Mouse (Mus musculus) thymus, postnatal 10 days (tissue): Measurements from ENCODE around the gene Vamp2.
A peak's percentile ranks its signal among the peaks of the same experiment; 100 is the strongest.

Experiments used
- DNase-seq, 2 experiments: peaks; one replicate each; pipeline ENCODE4 v3.0.0; 2021; ENCODE audit warnings: low spot score in 2 of 2

Vamp2 gene

DNA sequence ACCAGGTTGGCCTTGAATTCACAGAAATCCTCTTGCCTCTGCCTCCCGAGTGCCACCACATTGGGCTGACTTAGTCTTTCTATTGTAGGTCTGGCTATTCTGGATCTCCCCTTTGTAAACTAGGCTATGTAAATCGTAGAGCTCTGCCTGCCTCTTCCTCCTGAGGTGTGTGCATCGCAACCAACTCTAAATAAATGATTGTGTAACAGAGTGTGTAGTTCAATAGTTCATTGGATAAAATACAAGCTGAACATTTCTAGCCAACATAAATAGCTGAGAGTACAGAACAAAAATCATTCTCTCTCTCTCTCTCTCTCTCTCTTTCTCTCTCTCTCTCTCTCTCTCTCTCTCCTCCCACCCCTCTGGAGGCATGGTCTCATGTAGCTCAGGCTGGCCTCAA, 26.3 kb downstream of the Vamp2 start:
- DNase-seq: no peak

DNA sequence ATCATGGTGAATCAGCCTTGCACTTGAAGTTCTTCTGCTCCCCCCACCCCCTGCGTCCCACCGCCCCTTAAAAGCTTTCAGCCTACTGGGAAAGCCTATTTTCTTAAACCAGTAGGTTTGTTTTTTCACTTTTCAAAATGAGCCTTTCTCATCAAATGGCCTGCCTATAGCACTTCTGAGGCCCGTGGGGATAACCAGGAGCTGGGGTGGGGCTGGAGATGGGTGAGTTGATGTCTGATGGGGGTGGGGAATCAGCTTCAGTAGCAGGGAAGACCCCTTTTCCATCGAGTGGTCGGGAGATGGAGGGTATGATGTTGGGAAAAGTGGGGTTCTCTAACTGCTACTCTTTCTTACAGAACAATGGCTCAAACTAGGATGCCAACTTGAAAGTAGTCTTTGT, 28.6 kb downstream of the Vamp2 start:
- DNase-seq: no peak

DNA sequence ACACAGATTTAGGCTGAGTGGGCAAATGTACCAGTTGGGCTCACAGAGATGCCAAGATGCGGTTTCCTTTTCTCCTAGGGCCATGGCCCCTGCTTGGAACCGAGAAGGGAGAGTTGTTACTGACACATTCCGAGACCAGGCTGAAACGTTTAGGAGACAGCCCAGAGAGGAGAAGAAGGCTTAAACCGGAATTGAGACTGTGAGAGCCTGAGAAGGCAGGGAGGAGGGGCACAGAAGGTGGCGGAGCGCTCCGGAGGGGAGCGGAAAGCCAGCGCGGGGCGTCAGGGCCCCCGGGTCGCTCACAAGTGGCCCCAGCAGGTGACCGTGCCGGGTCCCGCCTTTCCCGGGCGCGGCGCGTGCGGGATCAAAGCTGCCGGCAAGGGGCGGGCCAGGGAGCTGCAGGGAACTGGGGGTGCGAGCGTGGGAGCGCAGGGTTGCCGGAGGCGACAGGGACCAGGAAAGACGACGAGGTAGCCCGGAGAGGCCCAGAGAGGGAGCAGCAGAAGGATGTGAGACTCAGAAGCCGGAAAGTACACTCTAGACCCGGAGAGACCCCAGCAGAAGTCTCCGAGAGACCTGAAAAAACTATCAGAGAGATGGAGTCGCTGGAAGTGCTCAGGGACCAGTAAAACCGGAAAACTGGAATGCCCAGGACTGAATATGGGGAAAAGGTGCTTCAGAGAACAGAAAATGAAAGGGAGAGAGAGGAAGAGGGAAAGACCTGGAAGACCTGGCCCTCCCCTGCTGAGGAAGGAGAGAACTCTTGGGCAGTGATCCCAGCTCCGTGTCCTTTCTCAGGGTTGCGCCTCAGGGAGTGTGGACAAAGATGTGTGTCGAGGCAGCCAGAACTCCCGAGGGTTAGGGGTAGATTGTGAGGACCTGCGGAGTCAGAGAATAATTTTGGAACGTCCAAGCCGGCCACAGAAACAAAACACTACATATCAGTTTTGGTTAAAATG, 29.7 kb downstream of the Vamp2 start:
- peak; percentile 58 to 67 for DNase-seq

DNA sequence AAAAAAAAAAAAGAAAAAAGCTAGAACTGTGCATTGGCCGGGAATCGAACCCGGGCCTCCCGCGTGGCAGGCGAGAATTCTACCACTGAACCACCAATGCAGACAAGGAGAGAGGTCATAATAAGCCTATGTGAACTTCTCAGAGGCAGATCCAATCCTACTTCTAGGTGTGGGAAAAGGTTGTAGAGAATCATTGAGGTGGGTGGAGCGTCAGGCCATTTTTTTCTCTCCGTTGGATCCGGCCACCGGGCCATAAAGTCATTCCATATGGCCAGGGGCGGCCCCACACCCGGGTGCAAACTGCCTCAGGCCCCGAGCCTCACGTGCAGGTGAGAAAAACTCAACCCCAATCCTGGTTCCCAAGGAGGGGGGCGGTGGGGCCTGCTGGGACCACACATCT, 30.5 kb downstream of the Vamp2 start:
- DNase-seq: peak; percentile 70 to 91

GRCm38 (mm10) chr11:69119446-69120155, 31.3 kb downstream of the Vamp2 start:
- DNase-seq: no peak

- DNase-seq: no peak
Observed at GRCm38 (mm10) chr11:69120221-69121000, 32.1 kb downstream of the Vamp2 start, which contains the start of gene Hes7. Gene Hes7 (plus strand): TSS chr11:69120404.

DNA sequence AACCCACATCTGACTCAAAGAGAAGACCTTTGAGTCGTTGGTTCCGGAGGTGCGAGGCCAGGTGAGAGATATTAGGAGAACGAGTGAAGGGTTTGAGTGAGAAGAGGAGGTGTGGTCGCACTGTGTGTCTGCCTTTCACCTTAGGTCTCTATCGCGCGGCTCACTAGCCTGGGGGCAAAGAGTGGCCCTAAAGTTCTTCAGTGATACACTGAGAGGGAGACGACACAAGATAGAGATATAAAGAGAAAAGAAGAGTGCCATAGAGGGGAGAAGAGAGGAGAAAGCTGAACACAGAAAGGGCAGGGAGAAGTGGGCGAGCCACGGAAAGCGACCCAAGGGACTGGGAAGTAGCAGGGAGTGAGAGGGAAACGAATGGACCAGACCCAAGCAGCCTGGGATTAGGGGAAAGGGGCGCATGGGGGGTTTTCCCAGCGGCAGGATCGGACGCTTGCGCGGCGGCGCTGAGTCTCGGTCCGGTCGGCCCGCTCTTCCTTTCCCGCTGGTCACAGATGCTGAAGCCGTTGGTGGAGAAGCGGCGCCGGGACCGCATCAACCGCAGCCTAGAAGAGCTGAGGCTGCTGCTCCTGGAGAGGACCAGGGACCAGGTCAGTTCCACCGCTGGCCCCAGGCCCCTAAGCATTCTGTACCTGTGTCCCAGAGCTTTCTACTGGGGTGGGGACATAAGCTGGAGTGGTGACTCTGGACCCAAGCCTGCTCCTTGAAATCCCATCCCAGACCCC, 32.9 kb downstream of the Vamp2 start:
- DNase-seq: no peak

- peak in 1 of 2 experiments; percentile 25 for DNase-seq
Observed at GRCm38 (mm10) chr11:69121741-69122335, 33.5 kb downstream of the Vamp2 start.

GRCm38 (mm10) chr11:69122336-69122951, 34.2 kb downstream of the Vamp2 start, which contains the start of gene 9130213A22Rik:
Gene 9130213A22Rik (minus strand): TSS chr11:69122589.
- DNase-seq: peak; percentile 75 to 77

- DNase-seq: peak; percentile 82 to 86
Observed at GRCm38 (mm10) chr11:69123056-69123692, 34.9 kb downstream of the Vamp2 start.

DNA sequence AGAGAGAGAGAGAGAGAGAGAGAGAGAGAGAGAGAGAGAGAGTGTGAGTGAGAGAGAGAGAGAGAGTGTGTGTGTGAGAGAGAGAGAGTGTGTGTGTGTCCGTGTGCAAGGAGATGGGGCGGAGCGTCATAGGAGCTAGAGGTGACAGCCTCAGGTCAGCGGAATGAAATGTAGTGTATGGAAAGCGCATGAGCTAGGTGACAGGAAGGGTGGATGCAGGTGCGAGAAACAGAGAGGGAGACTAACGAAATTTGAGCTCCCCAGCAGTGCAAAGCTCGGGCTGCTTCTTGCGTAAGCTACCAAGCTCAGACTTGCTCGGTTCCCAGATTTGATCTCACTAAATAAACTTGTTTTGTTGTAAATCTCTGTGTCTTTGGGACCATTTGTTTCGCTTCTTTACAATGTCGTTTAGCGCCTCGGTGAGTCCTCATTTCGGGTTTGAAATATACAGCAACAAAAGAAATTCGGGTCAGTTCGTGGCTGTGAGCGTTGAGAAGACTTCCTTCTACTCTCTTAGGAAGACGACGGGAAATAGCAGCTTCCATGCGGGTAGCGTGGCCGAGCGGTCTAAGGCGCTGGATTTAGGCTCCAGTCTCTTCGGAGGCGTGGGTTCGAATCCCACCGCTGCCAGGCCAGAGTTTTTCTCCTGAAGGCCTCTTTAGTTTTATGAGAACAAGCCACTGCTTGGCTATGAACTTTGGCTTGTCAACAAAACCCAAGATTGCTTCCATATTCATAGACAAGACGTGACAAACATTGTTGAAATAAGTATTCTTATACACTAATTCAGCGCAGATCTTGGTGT, 35.6 kb downstream of the Vamp2 start:
- DNase-seq: peak; percentile 70 to 78

DNA sequence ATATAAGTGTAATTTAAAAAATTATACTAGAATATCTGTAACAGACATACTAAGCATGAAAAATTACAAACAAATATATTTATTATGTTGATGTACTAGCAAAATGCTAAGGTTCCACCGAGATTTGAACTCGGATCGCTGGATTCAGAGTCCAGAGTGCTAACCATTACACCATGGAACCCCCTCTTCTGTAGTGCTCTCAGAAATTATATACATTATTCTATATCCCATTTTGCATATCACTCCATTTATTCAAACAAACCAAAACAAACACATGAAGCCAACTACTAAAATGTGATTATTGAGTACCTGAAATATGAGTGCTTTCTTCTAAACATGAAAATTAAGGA, 36.2 kb downstream of the Vamp2 start:
- DNase-seq: peak; percentile 41 to 76

DNA sequence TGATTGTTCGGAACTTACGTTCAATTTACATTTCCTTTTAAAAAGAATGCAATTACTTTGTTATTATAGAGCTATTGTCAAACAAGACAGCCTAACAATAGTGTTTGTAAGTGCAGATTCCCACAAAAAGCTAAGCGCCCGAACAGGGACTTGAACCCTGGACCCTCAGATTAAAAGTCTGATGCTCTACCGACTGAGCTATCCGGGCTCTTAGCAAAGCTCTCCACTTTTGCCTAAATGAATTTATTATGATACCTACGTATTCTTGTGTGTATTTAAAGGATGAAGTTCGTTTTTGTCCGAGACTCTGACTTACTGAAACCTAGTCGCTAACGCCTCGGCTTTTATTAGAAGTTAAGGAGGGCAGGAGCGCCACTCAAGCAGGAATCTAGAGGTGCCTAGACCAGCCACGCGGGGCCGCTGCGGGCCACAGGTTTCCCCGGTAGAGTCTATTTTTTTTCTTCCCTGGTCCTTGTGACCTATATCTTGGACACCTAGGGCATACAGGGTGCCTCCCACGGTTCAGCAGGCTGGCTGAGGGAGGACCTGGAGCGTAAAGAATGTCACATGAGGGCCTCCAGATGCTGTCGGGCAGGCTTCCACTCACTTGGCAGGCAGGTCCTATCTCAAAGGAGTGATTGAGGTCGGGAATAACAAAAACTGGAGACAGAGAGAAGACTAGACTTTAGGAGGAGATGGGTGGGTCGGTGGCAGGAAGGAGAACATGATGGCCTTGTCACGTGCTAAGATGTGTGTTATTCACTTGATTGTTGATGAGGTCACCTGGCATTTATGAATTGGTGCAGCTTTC, 37.0 kb downstream of the Vamp2 start:
- DNase-seq: peak; percentile 69 to 76

DNA sequence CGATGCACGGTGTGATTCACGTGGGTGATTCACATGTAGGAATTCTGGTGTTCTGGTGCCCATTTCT, 37.4 kb downstream of the Vamp2 start, which contains the start of gene Aloxe3:
Gene Aloxe3 (plus strand): TSS at position 45 of the 67 bp plus-strand sequence.
- no peak for DNase-seq

- peak in 1 of 2 experiments; percentile 21 for DNase-seq
Observed at GRCm38 (mm10) chr11:69125919-69126705, 37.8 kb downstream of the Vamp2 start.

DNA sequence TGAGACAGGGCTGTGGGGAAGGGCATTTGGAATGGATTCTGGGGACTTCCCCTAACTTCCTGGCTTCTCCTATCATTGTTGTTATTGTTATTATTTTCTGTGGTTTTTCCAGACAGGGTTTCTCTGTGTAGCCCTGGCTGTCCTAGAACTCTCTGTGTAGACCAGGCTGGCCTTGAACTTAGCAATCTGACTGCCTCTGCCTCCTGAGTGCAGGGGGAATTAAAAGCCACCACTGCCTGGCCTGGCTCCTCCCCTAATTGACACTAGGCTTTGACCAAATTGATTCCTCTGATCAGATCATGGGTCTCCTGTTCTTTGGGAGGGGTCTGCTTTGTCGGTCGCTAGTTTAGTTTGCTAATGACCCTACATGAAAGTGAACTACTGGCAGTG, 38.4 kb downstream of the Vamp2 start:
- DNase-seq: no peak

GRCm38 (mm10) chr11:69128426-69129122, 40.3 kb downstream of the Vamp2 start:
- DNase-seq: no peak
